Mouse (Mus musculus): Measurements from ENCODE around the gene Zdhhc6.

Gene Zdhhc6

DNA sequence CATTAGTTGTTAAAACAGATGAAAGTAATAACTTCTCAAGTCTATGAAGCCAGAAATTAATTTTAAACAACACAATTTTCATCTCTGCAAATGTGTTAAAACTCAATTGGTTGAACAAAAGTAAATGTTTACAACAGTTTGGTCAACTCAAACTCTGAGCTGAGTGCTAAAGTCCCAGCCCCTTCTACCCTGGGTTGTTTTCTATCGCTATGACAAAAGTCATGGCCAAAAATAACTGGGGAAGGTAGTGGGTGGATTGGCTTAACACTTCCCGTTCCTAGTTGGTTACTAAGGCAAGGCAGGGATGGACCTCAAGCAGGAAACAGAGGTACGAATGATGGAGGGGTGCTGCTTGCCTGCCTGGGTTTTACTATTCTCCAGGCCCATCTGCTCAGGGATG, 39.1 kb downstream of the Zdhhc6 start:
- POLR2A ChIA-PET: interaction anchor here in 1 of 4 experiments (1.1 to 1.6 kb wide), 4 partner anchors 9 to 22 kb away, joined by 3 to 8 read pairs (median 3); no protein-coding TSS in a partner anchor
- CTCF ChIA-PET: interaction anchor here in 1 of 4 experiments (1.4 kb wide), 1 partner anchor 58 kb away, joined by 4 read pairs; no protein-coding TSS in a partner anchor

DNA sequence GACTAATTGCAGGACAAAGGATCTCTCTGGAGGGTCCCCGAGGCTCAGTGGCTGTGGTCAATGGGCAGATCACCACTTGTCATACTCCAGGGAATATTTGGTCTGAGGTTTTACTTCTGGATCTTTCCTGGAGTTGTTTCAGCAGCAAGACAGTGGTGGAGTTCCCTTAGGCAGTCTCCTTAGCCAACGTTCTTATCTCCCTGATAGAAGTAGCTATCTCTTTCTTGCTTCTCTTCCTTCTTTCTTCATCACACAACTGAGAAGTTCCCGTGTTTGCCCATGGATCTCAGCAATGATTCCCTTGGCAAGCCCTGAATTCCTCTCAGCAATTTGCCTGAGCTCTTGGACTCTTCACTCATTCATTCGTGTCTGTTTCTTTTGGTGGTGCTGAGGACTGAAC, 39.7 kb downstream of the Zdhhc6 start:
- POLR2A ChIA-PET: interaction anchor here in 1 of 4 experiments (1.1 to 1.3 kb wide), 2 partner anchors 8 to 14 kb away, joined by 3 to 8 read pairs; no protein-coding TSS in a partner anchor
- CTCF ChIA-PET: interaction anchor here in 1 of 4 experiments (1.4 kb wide), 1 partner anchor 58 kb away, joined by 4 read pairs; no protein-coding TSS in a partner anchor

DNA sequence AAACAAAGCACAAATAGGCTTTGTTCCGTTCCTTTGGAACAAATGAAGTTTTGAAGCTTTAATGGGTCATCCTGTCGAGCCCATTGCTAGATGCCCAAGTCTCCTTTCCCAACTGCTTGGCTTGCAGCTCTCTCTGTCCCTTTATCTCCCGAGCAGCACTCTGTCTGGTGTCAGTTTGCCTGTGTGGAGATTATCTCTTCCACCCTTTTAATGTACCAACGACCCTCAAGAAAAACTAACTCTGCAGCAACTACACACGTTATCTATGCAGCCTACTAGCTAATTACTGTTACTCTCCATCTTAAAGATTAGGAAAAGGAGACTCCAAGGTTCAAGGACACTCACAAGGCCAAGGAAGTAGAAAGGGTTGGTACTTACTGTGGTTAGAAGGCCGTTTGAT, 42.5 kb downstream of the Zdhhc6 start:
- CTCF ChIA-PET: interaction anchor here in 1 of 4 experiments (0.5 kb wide), 1 partner anchor 1936 kb away, joined by 3 read pairs; no protein-coding TSS in a partner anchor
- POLR2A ChIA-PET: interaction anchor here in 1 of 4 experiments (0.9 kb wide), 1 partner anchor 26 kb away, joined by 5 read pairs; no protein-coding TSS in a partner anchor

DNA sequence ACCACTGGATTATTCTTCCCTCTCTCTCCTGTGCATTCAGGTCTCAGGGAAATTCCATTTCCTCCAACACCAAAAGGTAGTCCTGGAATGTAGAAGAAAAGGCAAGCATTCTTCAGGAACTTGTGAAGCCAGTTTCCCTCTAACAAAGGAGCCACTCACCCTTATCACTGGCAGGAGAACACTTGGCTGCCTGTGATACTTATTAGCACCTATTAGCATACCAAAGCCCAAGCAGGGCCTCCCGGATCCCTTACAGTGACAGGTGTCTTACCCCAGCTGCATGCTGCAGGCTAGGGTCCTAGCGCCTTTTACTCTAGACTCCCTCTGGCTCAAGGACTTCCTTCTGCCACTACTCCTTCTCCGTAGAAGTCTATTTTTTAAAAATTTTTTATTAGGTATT, 44.4 kb downstream of the Zdhhc6 start:
- POLR2A ChIA-PET: interaction anchor here in 3 of 4 experiments (1.0 to 4.5 kb wide), 8 partner anchors 11 to 53 kb away, joined by 3 to 24 read pairs (median 5); no protein-coding TSS in a partner anchor
- CTCF ChIA-PET: interaction anchor here in 3 of 4 experiments (0.5 to 1.0 kb wide), 3 partner anchors 53 to 65 kb away, joined by 3 read pairs; no protein-coding TSS in a partner anchor

DNA sequence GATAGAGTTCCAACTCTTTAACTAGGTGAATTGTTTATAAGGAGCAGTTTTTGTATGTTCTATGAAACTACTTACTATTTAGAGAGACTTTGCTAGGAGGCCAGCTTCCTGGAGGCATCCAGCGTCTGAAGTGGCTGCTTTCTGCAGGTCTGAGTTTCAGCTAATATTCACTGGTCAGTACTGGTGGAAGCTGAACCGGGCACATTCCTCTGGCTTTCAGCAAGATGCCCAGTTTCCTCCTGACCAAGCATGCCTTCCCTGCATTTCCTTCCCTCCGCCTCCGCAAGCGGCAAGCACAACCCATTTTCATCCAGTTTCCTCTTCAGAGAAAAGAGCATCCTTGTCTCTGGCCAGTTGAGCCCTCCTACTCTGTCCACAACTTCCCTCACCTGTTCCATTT, 46.8 kb downstream of the Zdhhc6 start:
- POLR2A ChIA-PET: interaction anchor here in 3 of 4 experiments (0.9 to 4.5 kb wide), 4 partner anchors 15 to 43 kb away, joined by 3 to 24 read pairs (median 12); no protein-coding TSS in a partner anchor
- CTCF ChIA-PET: no interaction called here

DNA sequence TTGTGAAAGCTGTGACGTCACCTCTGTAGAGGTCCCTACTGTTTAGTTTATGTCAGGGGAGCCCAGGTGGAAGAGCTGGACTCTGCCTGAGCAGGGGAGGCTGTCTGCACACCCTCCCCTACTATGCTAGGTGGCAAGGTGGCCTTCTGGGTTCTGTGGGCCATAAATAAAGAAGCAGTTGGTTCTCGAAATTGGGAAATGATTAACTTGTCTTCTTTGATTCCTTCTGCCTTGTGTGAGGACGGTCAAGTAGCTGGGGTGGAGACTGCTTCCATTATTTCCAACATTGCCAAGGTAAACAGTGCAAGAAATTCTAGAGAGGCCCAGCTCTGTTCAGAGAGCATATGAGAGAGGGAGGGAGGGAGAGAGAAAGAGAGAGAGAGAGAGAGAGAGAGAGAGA, 47.7 kb downstream of the Zdhhc6 start:
- CTCF ChIA-PET: interaction anchor here in 1 of 4 experiments (0.8 kb wide), 1 partner anchor 440 kb away, joined by 3 read pairs; no protein-coding TSS in a partner anchor
- POLR2A ChIA-PET: interaction anchor here in 2 of 4 experiments (0.6 to 4.5 kb wide), 5 partner anchors 8 to 553 kb away, joined by 3 to 24 read pairs (median 6); no protein-coding TSS in a partner anchor

DNA sequence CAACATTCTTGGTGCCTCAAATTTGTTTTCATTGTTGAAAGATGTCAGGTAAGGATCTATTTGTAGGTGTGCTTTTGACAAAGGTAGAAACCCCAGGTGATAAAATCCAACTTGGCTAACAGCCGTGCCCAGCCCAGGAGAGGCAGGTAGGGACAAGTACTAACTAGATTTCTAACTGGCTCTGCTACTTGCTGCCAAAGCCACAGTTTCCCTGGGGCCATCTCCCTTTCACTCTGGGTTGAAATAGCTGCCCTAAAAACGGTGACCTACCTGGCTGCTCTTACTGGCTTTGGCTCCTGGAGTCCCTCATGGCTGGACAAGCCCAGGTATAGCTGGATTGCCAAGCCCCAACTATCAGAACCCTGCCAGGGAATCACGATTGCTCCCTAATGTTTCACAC, 49.0 kb downstream of the Zdhhc6 start:
- ChIA-PET POLR2A (interaction anchor here in 2 of 4 experiments (1.2 to 5.1 kb wide), 3 partner anchors 13 to 49 kb away, joined by 3 to 25 read pairs (median 3); partner anchors contain the start of genes Vti1a (in 1 of the 2) and Zdhhc6 (in 1 of the 2)), CTCF (no interaction called here)

DNA sequence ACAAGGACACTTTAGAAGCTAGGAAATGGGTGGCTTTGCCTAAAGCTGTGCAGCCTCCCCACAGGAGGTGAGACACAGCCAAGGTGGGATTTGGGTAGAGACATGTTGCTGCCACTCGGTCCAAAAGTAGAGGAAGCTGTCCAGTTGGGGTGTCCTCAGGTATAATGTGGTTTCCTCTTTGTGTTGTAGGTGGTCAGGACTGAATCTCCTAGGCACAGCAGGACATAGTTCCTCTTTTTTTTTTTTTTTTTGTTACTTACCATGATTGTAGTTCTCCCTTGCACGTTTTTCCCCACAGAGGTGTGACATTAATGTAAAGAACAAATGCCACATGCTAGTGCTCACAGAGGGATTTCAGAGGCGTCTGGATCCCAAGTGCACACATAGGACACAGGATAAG, 50.6 kb downstream of the Zdhhc6 start:
- ChIA-PET POLR2A (interaction anchor here in 2 of 4 experiments (0.7 to 5.1 kb wide), 3 partner anchors 11 to 48 kb away, joined by 3 to 25 read pairs (median 5); no protein-coding TSS in a partner anchor), CTCF (no interaction called here)

DNA sequence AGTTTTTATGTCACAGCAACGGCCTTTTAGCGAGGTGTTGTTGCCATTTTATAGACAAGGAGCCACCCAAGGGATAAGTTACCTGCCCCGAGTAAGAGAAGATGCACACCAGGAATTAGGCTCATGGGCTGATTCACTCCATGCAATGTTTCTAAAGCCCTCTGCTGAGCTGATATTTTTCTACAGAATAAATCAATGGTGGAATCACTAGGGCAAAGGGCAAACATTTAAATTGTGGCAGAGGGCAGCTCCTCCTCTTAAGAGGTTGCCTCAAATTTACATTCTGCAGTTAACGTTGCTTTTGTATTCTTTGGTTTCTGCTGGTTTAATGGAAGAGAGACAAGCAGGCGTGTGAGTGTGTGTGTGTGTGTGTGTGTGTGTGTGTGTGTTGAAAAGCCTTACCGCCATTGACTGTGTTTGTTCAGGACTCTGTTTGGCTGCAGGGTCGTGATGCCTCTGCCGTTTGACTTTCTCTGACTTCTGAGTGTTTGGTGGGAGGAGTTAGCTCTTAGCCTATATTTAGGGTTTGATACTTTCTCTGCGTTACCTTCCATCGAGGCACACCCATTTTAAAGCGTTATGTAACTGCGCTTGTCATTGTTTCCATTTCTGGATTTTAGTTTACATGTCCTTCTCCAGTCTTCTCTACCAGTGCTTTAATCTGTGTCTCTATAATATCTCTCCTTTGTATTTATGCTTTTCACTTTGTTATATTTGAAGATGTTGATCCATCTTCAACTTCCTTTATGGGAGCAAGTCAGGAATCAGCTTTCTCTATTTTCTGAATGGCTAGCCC, 55.2 kb downstream of the Zdhhc6 start:
- CTCF ChIA-PET: interaction anchor here in 2 of 4 experiments (0.6 to 1.5 kb wide), 3 partner anchors 15 to 1659 kb away, joined by 3 to 4 read pairs (median 3); no protein-coding TSS in a partner anchor
- POLR2A ChIA-PET: interaction anchor here in 2 of 4 experiments (0.6 to 2.6 kb wide), 3 partner anchors 10 to 275 kb away, joined by 6 to 9 read pairs (median 8); no protein-coding TSS in a partner anchor

DNA sequence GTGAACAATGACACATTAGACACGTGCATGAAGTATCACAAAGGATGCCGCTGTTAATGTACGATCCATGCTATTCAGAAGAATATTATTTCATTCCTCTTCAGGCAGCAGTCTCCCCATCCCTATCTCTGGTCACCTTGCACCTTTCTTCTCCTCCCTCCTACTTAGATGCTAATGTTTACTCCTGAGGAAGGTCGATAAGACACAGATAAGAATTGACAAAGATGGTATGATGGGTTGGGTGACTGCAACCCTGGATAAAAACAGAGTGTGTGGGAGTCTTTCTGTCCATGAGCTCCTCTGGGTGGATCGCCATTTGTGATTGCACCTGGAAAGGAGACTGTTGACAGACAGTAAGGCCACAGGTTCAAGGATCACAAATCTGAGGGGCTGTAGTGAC, 57.3 kb downstream of the Zdhhc6 start:
- POLR2A ChIA-PET: interaction anchor here in 1 of 4 experiments (1.8 kb wide), 1 partner anchor 12 kb away, joined by 6 read pairs; no protein-coding TSS in a partner anchor

DNA sequence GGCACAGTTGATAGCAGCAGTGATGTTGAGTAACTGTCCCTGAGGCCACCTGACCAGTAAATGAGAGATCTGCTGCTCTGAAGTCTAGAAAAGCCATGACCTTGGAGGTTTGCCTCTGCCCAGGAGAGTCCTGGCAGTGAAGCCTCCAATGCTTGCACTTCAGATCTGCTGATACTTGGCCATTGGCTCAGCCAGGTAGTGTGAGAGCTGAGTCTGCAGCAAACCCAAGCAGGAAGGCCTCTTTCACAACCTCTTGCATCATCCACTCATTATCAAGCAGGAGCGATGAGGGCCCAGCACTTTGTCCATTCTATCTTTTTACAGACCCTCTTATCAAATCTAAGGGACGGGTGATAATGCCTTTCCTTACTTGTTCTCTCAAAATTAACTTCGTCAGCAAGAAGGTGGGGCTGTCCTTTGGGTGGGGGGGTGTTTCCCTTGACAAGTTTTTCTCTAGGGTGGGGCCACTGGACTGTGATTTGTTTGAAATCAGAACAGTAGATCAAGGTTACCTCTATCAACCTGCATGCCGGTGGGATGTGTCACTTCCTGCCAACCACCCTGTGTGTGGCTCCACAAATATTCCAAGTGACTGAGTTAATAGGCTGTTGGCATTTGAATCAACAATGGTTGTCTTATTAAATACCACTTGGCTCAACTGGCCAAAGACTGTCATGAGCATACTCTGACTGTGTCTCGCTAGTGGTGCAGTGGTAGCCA, 58.0 kb downstream of the Zdhhc6 start:
- CTCF ChIA-PET: no interaction called here
- POLR2A ChIA-PET: no interaction called here

More for the DNA sequence above, 57.3 kb downstream of the Zdhhc6 start:
- CTCF ChIA-PET: no interaction called here

DNA sequence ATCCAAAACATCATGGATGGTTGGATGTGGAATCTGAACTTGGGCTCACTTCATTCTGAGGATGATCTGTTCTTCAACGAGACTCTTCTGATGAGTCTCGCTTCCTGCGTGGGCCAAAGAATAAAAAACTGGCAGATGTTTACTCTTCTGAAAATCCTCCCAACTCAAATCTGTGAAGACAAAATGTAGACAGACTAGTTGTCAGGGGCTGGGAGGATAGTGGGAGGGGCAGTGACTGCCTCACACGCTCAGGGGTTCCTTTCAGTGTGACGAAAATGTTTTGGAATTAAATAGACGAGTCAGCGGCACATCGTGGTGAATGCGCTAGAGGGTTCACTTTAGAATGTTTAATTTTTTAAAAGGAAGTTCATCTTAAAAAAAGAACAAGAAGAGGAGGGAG, 59.7 kb downstream of the Zdhhc6 start:
- CTCF ChIA-PET: no interaction called here
- POLR2A ChIA-PET: no interaction called here

DNA sequence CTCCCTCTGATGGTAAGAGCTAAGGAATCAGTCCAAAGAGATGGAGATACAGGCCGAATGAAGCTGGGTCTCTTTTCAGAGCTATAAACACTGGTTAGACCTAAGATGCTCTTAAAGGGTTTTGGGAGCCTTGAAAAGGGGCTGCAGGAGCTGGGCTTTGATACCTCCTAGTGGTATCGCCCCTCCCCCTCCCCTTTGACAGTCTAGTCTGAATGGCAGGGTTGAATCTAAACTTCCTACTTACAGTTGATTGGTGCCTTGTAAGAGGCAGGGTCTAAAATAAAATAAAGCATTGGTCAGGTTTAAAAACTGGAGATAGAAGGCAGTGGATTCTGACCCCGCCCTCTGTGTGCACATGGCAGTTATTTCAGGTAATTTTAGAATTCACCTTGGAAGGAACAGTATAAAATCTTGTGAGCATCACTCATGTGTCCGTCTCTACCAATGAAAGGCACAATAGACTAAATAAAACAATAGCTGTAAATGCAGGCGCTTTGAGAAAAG, 61.3 kb downstream of the Zdhhc6 start:
- ChIA-PET CTCF (interaction anchor here in 3 of 4 experiments (0.7 to 1.9 kb wide), 3 partner anchors 36 to 37 kb away, joined by 3 to 7 read pairs (median 3); no protein-coding TSS in a partner anchor), POLR2A (interaction anchor here (0.6 to 2.8 kb wide), 21 partner anchors 9 to 744 kb away, joined by 3 to 25 read pairs (median 7); partner anchors contain the start of genes Vti1a (in 1 of the 4) and Zdhhc6 (in 1 of the 4))

DNA sequence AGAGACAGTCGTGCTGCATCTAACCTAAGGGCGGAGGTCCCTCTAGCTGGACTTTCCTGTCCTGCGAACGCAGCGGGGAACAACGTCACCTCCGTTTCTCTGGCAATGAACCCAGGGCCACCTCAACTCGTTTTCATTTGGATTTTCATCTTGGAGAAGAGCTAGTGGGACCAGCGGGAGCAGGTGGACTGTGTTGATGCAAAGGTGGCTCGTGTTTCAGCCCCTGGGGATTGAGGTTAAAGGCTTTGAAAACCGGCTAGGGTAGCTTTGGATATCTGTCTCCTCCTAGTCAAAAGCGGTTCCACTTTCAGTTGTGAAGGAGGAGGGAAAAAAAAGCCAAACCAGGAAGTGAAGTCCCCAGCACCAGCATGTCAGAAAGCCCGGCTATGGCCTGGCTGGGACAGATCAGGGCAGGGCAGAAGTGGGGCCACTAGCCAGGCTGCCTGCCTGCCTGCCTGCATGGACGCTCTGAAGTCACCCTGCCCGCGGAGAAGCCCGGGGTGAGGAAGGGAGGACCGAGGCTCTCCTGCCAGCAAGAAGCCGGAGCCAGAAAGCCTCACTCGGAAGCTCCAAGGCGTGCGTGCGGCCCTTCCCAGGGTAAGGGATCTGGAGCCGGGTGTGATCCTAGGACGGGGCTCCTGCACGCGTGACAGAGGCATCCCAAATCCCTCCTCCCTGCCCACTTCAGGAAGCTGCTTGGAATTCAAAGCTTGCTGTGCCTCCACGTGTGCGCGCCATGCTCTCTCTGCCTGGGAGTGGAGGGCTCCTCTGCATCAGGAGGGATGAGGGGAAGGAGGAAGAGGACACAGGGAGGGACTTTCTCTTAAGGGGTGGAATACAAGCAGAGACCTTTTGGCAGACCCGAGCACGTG, 62.0 kb downstream of the Zdhhc6 start:
- POLR2A ChIA-PET: interaction anchor here (0.5 to 2.8 kb wide), 29 partner anchors 8 to 745 kb away, joined by 3 to 25 read pairs (median 4); partner anchors contain the start of genes Vti1a (in 1 of the 4) and Zdhhc6 (in 1 of the 4)
- CTCF ChIA-PET: interaction anchor here (0.7 to 1.9 kb wide), 6 partner anchors 35 to 1079 kb away, joined by 3 to 7 read pairs (median 4); no protein-coding TSS in a partner anchor

DNA sequence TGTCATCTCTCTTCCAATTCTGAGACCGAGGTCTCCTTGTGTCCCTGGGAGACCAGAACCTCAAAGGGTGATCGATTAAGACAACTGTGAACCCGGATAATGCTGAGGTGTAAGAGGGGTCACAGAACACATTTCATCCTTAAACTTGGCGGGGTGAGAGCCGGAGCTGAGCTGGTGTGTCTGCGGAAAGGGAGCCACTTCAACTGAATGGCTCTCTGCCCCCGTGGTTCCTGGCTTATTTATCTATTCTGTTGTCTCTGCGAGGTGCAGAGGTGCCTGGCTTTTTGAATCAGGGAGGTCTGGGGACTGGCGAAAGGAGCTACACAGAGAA, 62.6 kb downstream of the Zdhhc6 start:
- CTCF ChIA-PET: interaction anchor here in 3 of 4 experiments (1.1 to 1.9 kb wide), 5 partner anchors 34 to 79 kb away, joined by 3 to 7 read pairs (median 3); no protein-coding TSS in a partner anchor
- POLR2A ChIA-PET: interaction anchor here (0.6 to 2.8 kb wide), 22 partner anchors 8 to 238 kb away, joined by 3 to 25 read pairs (median 8); partner anchors contain the start of genes Vti1a (in 1 of the 4) and Zdhhc6 (in 1 of the 4)

DNA sequence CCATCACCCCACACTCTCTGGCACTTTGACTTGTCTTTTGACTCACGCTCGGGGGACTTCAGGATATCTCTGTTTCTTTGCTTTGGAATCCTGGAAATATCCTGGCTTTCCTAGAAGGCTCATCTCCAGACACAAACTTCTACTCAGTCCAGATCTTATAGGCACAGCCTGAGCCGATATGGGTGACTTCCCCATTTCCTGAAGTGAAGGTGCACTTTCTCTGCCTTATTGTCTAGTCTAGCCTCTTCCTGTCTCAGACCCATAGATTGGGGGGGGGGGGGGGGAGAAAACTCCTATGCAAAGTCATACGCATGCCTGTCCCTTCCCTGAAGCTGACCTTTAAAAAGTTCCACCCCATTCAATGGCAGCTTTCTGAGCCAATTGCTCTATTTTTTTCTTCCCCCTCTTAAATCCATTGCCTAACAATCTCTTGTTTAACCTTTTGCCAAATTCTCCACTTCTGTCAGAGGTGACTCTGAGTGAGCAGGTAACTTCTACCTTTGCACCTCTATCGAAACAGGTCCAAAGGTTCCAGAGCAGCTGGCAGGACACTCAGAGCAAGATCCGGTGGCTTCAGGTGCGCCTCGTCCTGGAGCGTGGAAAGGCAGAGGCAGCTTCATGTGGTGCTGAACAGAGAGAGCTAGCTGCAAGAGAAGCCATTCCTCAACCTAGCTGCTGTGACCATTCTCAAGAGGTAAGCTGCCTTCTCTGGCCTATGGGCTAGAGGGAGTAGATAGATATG, 64.3 kb downstream of the Zdhhc6 start, which contains the start of gene Acsl5:
TSS of gene Acsl5 (plus strand) at position 556 of the 742 bp plus-strand sequence.
- POLR2A ChIA-PET: interaction anchor here in 1 of 4 experiments (2.0 kb wide), 1 partner anchor 64 kb away, joined by 6 read pairs; the partner anchor contains the start of genes Vti1a and Zdhhc6
- CTCF ChIA-PET: interaction anchor here in 3 of 4 experiments (0.6 to 1.6 kb wide), 4 partner anchors 32 to 1164 kb away, joined by 3 to 9 read pairs (median 4); no protein-coding TSS in a partner anchor
